ENCODE assay signal across 18 mouse cellular contexts in genomic region chr8:11503476-11504232, GRCm38 (mm10).
"Had no signal": no experiment of that assay in that cellular context is flagged by ENCODE, and none has a peak within 500 bp of the region (broad histone marks: within the 10 kb centered on the region; RNA-seq: fewer than 3 reads in every experiment).

No protein-coding gene starts in this region.

- H3K27me3 ChIP-seq: liver, embryonic 13.5 days; megakaryocyte, embryonic 14.5 days; midbrain, embryonic 15.5 days; neural tube, embryonic 13.5 days; stomach, embryonic 15.5 days had no signal

- H3K9ac ChIP-seq: liver, embryonic 13.5 days; midbrain, embryonic 15.5 days; neural tube, embryonic 13.5 days; stomach, embryonic 15.5 days had no signal

- H3K27ac ChIP-seq: left cerebral cortex, adult 2 months; liver, embryonic 13.5 days; midbrain, embryonic 15.5 days; neural tube, embryonic 13.5 days; stomach, embryonic 15.5 days had no signal

- ATAC-seq: midbrain, embryonic 15.5 days had no signal

- H3K4me2 ChIP-seq: liver, embryonic 13.5 days; midbrain, embryonic 11.5 days; midbrain, embryonic 15.5 days; neural tube, embryonic 13.5 days; stomach, embryonic 15.5 days had no signal

- DNase-seq: kidney, adult 2 months; kidney, postnatal 10 days; kidney, postnatal 36 days; layer of hippocampus, postnatal 36 days; liver, embryonic 13.5 days; lung, adult 2 months; lung, postnatal 14 days; lung, postnatal 4 days; retina, postnatal 1 day; right cerebral cortex, postnatal 25 days; spleen, adult 18-20 months; thymus, postnatal 4 days had no signal

- H3K9me3 ChIP-seq: liver, embryonic 13.5 days; megakaryocyte, embryonic 14.5 days; midbrain, embryonic 15.5 days; neural tube, embryonic 13.5 days; stomach, embryonic 15.5 days had no signal

- H3K4me3 ChIP-seq: left cerebral cortex, adult 2 months; liver, embryonic 13.5 days; midbrain, embryonic 15.5 days; neural tube, embryonic 13.5 days; stomach, embryonic 15.5 days had no signal
